Mouse (Mus musculus) G1E (cell line): ENCODE results near the gene Tph2. TPM values are rescaled to one million over a fixed set of nuclear protein-coding genes. Genes with fewer than 3 reads are reported as not detected.

ENCODE experiments used
- ATAC-seq: 2 replicates; pipeline ENCODE4 v1.8.0; 2016; ENCODE audit warnings: mild to moderate bottlenecking; ENCODE audit not compliant: insufficient number of reproducible peaks, poor library complexity, low FRiP score, severe bottlenecking; ENCODE audit errors: extremely low read depth
- DNase-seq: peaks from one replicate; pipeline ENCODE4 v3.0.0; 2012; ENCODE audit warnings: low spot score
- H3K27me3 ChIP-seq: 2 replicates; pipeline ENCODE4 v1.6.1; 2012; ENCODE audit warnings: mild to moderate bottlenecking, low read length, inconsistent platforms; ENCODE audit not compliant: insufficient read depth
- H3K36me3 ChIP-seq: replicated peaks from 2 replicates; pipeline ENCODE3; 2012; ENCODE audit warnings: mild to moderate bottlenecking, inconsistent platforms
- H3K4me1 ChIP-seq: 2 replicates; pipeline ENCODE4 v1.6.1; 2012; ENCODE audit warnings: low read depth, low read length, inconsistent platforms, mixed read lengths; ENCODE audit not compliant: insufficient read depth
- H3K4me3 ChIP-seq: 2 replicates; pipeline ENCODE4 v1.5.1; 2012; ENCODE audit warnings: low read depth, mild to moderate bottlenecking, inconsistent platforms, low read length, moderate library complexity, mixed read lengths
- H3K9me3 ChIP-seq: replicated peaks from 2 replicates; pipeline ENCODE4 v1.6.1; 2012; ENCODE audit warnings: inconsistent platforms
- CTCF ChIP-seq: IDR thresholded peaks from 2 replicates; pipeline ENCODE4 v1.5.1; 2012; ENCODE audit warnings: low read depth, low read length, inconsistent platforms, mixed read lengths
- GATA1 ChIP-seq: IDR thresholded peaks from 2 replicates; pipeline ENCODE4 v1.6.1; 2012; ENCODE audit warnings: borderline replicate concordance, low read length, inconsistent platforms, mixed read lengths
- GATA2 ChIP-seq: IDR thresholded peaks from 2 replicates; pipeline ENCODE4 v1.6.1; 2012; ENCODE audit warnings: low read depth, low read length, inconsistent platforms, borderline replicate concordance
- POLR2AphosphoS5 ChIP-seq: IDR thresholded peaks from 2 replicates; pipeline ENCODE4 v1.6.1; 2012; ENCODE audit warnings: low read depth, low read length, inconsistent platforms; ENCODE audit not compliant: insufficient replicate concordance
- TAL1 ChIP-seq: conservative IDR thresholded peaks from 2 replicates; pipeline ENCODE4 v1.6.1; 2012; ENCODE audit warnings: low read depth, low read length, inconsistent platforms, mixed read lengths
- polyA plus RNA-seq: library from polyadenylated mRNA; stranded (reverse); fragments of >175 nt; gene quantifications from 2 replicates; pipeline ENCODE4 v1.2.3, GENCODE M21; 2012
- total RNA-seq, 2 experiments: library from RNA; stranded (forward) in 1 of 2; stranded (reverse) in 1 of 2; fragments of 200-1000 nt in 1 of 2; fragments of >200 nt in 1 of 2; fragmentation: Nextera tagmentation in 1 of 2; gene quantifications; 2 replicates each; pipeline ENCODE4 v1.2.3; 2014 to 2017

The Tph2 gene
- total RNA-seq (2014; fragmentation: Nextera tagmentation) (not detected in 2 replicates), total RNA-seq (2017) (0.06 and 0.11 TPM in 2 replicates), polyA plus RNA-seq (not detected in 2 replicates)

DNA sequence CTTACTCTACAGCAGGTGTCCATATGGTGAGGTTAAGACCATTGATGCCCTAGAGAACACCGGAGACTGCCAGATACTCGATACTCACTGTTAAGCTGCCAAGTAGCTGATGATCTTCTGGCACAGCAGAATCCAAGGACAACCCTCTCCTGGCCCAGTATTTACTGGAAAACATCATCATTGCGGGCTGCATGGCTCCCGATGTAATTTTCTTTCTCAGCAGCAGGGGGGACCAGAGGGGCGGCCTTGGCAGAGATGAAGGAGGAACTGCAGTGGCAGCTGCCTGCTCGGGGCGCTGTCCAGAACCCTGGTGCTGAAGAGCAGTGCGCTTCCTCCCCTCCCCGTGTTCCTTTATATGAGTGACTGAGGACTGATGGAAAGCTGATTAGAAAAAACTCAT lies at the start of gene Tph2:
Gene Tph2, minus strand, starts transcription at position 326 of the 400 bp plus-strand sequence.
- TF ChIP-seq GATA2, result no peak
- peak; percentile 53; the same call in 1 of the 2 replicates for TF ChIP-seq CTCF
- ATAC-seq, result peak; percentile 91
- no peaks in the 10 kb centered on the region for H3K9me3 ChIP-seq

DNA sequence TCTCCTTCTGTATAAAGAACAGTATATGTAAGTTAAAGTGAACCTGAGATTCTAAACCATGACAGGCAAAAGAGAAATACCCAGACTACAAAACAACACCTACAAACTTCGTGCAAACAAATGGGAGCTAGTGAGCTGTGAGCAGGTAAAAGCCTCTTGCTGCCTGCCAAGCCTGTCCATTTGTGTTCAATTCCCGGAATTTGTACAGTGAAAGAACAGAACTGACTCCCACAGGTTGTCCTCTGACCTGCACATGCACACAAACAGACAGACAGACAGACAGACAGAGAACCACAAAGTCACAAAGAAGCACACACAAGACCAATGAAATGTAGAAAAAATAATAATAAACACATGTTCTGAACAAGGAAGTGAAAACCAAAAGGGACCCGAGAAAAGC lies 49.0 kb upstream of the Tph2 start:
- no peak for ATAC-seq
- Histone ChIP-seq H3K4me1 (peaks cover 29% of the 10 kb centered on the region), H3K36me3 (peaks cover 77% of the 10 kb centered on the region)

More for the DNA sequence above, at the start of gene Tph2:
- no peaks in the 10 kb centered on the region for H3K4me1 ChIP-seq
- no peaks in the 10 kb centered on the region for H3K36me3 ChIP-seq
- no peak within 1 kb of the TSS for H3K4me3 ChIP-seq
- peak; percentile 68 for DNase-seq
- H3K27me3 ChIP-seq, result no peaks in the 10 kb centered on the region

DNA sequence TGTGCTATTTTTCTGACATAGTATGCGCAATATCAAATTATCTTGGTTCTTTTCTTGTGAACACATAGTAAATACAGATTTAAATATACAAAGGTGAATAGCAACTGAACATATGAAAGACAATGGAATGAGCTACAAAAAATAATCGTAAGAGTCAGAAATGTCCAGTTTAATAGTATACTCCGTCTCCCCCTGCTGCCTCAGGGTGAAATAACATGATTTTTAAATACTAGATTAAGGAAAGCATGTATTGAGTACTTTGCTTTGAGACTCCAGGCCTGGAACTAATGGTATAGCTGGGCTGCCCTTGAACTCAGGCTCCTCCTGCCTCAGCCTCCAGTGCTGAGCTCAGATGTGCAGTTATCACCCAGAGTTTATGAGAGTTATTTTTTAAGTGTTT lies 47.7 kb upstream of the Tph2 start:
- Histone ChIP-seq H3K4me3 (no peak overlapping the region), H3K4me1 (peaks cover 33% of the 10 kb centered on the region), H3K9me3 (no peaks in the 10 kb centered on the region), H3K27me3 (no peaks in the 10 kb centered on the region), H3K36me3 (peaks cover 76% of the 10 kb centered on the region)
- TF ChIP-seq GATA1, result no peak
- ATAC-seq (no peak), DNase-seq (no peak)

More for the DNA sequence above, 49.0 kb upstream of the Tph2 start:
- no peak for DNase-seq
- Histone ChIP-seq H3K9me3 (no peaks in the 10 kb centered on the region), H3K27me3 (no peaks in the 10 kb centered on the region), H3K4me3 (no peak overlapping the region)
- TF ChIP-seq GATA1 (no peak), POLR2AphosphoS5 (no peak), CTCF (no peak), GATA2 (no peak), TAL1 (no peak)

DNA sequence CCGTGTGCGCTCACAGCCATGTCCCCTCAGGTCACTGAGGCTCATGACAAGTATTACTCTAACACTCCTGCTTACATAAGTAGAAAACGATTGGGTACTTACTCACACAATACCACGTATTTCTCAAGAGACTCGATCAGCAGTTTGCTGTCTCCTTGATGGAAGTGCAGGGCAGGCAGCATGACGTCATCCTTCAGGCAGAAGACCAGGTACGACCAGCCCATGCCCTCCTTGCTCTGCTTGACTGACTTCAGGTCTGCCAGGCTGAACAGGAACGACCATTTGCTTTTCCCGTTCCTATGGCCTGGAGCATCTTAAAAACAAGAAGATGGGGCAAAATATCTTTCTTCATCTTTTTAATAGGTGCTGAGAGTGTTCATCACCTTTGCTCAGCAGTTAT lies 44.2 kb upstream of the Tph2 start:
- H3K27me3 ChIP-seq, result no peaks in the 10 kb centered on the region
- peaks cover 78% of the 10 kb centered on the region for H3K36me3 ChIP-seq
- H3K9me3 ChIP-seq, result no peaks in the 10 kb centered on the region
- H3K4me3 ChIP-seq, result no peak overlapping the region
- H3K4me1 ChIP-seq, result peaks cover 16% of the 10 kb centered on the region
- ATAC-seq (no peak), DNase-seq (no peak)
- TF ChIP-seq POLR2AphosphoS5 (no peak), GATA1 (no peak), GATA2 (no peak), CTCF (no peak)

DNA sequence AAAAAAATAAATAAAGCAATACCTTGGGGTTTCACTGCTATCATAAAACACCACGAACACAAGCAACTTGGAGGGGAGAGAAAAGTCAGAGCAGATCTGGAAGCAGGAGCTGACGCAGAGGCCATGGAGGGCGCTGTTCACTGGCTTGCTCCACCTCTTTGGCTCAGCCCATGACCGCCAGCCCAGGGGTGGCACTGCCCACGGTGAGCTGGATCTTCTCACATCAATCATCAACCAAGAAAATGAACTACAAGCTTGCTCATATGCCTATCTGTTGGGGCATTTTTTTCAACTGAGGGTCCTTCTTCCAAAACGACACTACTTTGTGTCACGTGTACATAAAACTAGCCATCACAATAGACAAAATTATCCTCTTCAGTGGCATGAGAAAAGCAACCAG lies 41.8 kb upstream of the Tph2 start:
- no peak for TF ChIP-seq TAL1
- no peak for ATAC-seq
- DNase-seq, result no peak
- no peaks in the 10 kb centered on the region for H3K27me3 ChIP-seq
- no peaks in the 10 kb centered on the region for H3K9me3 ChIP-seq
- H3K4me1 ChIP-seq, result peaks cover 16% of the 10 kb centered on the region
- H3K4me3 ChIP-seq, result no peak overlapping the region
- H3K36me3 ChIP-seq, result peaks cover 73% of the 10 kb centered on the region

DNA sequence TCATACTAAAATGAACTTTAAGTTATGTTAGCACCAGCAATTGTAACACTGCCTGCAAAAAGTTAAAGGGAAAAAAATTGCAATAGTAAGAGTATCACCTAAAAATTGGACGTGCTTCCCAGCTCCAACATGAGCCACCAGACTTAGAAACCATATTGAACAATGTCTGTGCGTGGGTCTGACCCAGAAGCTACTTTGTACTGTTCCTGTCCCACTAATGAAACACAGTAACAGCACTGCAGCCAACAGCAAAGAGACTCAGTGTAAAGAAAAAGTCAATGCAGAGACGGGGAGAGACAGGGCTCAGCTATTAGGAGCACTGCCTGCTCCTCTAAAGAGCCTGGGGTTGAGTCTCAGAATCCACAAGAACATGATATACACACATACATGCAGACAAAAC lies 39.0 kb upstream of the Tph2 start:
- TF ChIP-seq GATA1 (no peak), GATA2 (no peak), POLR2AphosphoS5 (no peak), CTCF (no peak), TAL1 (no peak)
- peaks cover 70% of the 10 kb centered on the region for H3K36me3 ChIP-seq
- DNase-seq (no peak), ATAC-seq (no peak)
- H3K27me3 ChIP-seq, result no peaks in the 10 kb centered on the region
- H3K4me1 ChIP-seq, result peaks cover 16% of the 10 kb centered on the region
- no peak overlapping the region for H3K4me3 ChIP-seq
- H3K9me3 ChIP-seq, result no peaks in the 10 kb centered on the region

DNA sequence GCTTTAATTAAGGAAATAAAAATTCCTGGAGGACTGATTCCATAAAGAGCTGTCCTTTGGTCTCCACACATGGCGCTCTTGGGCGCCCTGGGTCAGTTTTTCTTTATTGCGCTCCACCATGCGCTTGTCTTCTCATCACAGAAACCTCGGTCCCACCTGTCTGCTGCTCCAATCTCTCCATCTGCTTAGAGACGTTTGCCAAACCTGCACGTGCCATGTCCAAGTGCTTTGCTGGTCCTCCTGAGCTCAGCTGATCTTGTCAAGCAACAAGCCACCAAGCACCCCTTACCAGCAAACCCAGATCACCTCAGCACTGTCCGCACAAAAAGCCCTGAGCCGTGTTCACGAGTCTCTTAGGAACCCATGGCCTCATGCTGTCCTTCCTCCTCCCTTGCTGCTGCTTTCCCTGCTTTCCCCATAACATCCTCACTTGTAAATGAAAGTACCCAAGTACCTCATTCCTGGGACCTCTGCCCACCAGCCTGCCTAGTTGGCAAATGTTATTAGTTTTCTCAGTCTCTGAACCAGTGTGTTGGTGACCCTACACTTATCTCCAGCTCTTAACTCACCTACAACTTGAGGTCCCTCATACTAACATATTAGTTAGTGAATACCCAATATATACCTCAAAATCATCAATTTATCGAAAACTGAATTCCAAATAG lies 28.2 kb upstream of the Tph2 start:
- peaks cover 74% of the 10 kb centered on the region for H3K36me3 ChIP-seq
- H3K9me3 ChIP-seq, result no peaks in the 10 kb centered on the region
- TF ChIP-seq TAL1 (no peak), POLR2AphosphoS5 (no peak), GATA2 (no peak), GATA1 (no peak)
- H3K27me3 ChIP-seq, result no peaks in the 10 kb centered on the region
- DNase-seq (no peak), ATAC-seq (no peak)
- H3K4me3 ChIP-seq, result no peak overlapping the region
- H3K4me1 ChIP-seq, result no peaks in the 10 kb centered on the region
